Mouse (Mus musculus) adrenal gland, postnatal 25 days (tissue): ENCODE data around the gene Cox17. TPM values are rescaled to one million over a fixed set of nuclear protein-coding genes. Genes with fewer than 3 reads are reported as not detected.

ENCODE experiments used
- DNase-seq: peaks from one replicate; pipeline ENCODE4 v3.0.0; 2021; ENCODE audit warnings: mixed read lengths
- total RNA-seq: library from RNA; stranded (reverse); gene quantifications from 2 replicates; pipeline ENCODE4 v1.2.3, GENCODE M21; 2021

The Cox17 gene
- total RNA-seq, 1 experiment from 2014 or later, result 273 TPM

GRCm38 (mm10) chr16:38394191-38394618, 47.4 kb downstream of the Cox17 start:
- no peak for DNase-seq

- DNase-seq, result no peak
Observed at GRCm38 (mm10) chr16:38395060-38395730, 48.4 kb downstream of the Cox17 start.

GRCm38 (mm10) chr16:38396155-38396554, 49.4 kb downstream of the Cox17 start:
- DNase-seq, result peak; percentile 92

- DNase-seq, result no peak
Observed at GRCm38 (mm10) chr16:38398266-38398665, 51.5 kb downstream of the Cox17 start.

GRCm38 (mm10) chr16:38399076-38399475, 52.3 kb downstream of the Cox17 start:
- no peak for DNase-seq

GRCm38 (mm10) chr16:38399531-38400231, 52.9 kb downstream of the Cox17 start:
- peak; percentile 52 for DNase-seq

GRCm38 (mm10) chr16:38400311-38400960, 53.6 kb downstream of the Cox17 start:
- no peak for DNase-seq

GRCm38 (mm10) chr16:38401468-38401867, 54.7 kb downstream of the Cox17 start:
- DNase-seq, result no peak

Other genes with a start within 250 kb of the Cox17 start
- gene Nr1i2, start 52.2 kb upstream of the Cox17 start, total RNA-seq, result not detected in 2 replicates
- 0.36 and 0.48 TPM in 2 replicates for gene Maats1, start 4.8 kb upstream of the Cox17 start, total RNA-seq
- gene Gm21987, start within 50 bp of the Cox17 start, total RNA-seq, result not detected in 2 replicates
- gene Popdc2, start 15.2 kb downstream of the Cox17 start, total RNA-seq, result 1.5 TPM in 2 replicates
- gene Pla1a, start 86.2 kb downstream of the Cox17 start, total RNA-seq, result 30.8 and 37.4 TPM in 2 replicates
- 44.3 and 52.0 TPM in 2 replicates for gene Adprh, start 105.7 kb downstream of the Cox17 start, total RNA-seq
- gene Cd80, start 108.6 kb downstream of the Cox17 start, total RNA-seq, result 0.67 TPM in 1 of 2 replicates, not detected in the other
- gene Timmdc1, start 175.7 kb downstream of the Cox17 start, total RNA-seq, result 39.1 and 44.3 TPM in 2 replicates
- gene Poglut1, start 203.3 kb downstream of the Cox17 start, total RNA-seq, result 29.6 and 34.0 TPM in 2 replicates
- 74.4 and 80.8 TPM in 2 replicates for gene Tmem39a, start 211.7 kb downstream of the Cox17 start, total RNA-seq